Mouse (Mus musculus): ENCODE measurements at regions not wholly inside any gene's neighbourhood (a gene's known extent, or its start where the extent isn't known, plus 50 kb on each side); places are given as distances from the start of the nearest gene placed in this dataset.

GRCm38 (mm10) chr5:46149851-46150615 is 292.6 kb upstream of the Lcorl start:
- TF ChIP-seq CTCF (IDR thresholded peaks at IDR 0.05; ENCODE audit: low read depth, low read length) (no peak), POLR2A (IDR thresholded peaks at IDR 0.05; ENCODE audit: insufficient read depth, low read length) (no peak)

All from ES-Bruce4 (cell line).